Mouse (Mus musculus) embryo, embryonic 10 days (tissue): ENCODE data around the gene Zfp42.

Experiments
- DNase-seq: peaks from one replicate; pipeline ENCODE4 v3.0.0-alpha.2; 2015; ENCODE audit warnings: low spot score

The Zfp42 gene

GRCm38 (mm10) chr8:43251653-43252052 is 55.1 kb downstream of the Zfp42 start:
- no peak for DNase-seq

- no peak for DNase-seq
Measured at GRCm38 (mm10) chr8:43248707-43249106, 58.1 kb downstream of the Zfp42 start.
